Mouse (Mus musculus): ENCODE data around the gene Irgm2. TPM values are rescaled to one million over a fixed set of nuclear protein-coding genes. Genes with fewer than 3 reads are reported as not detected.
"Not testable (repeated sequence)": the region's sequence is repeated elsewhere in the genome, so short reads cannot be mapped to it uniquely, and the experiment has no call there.

The Irgm2 gene
- polyA plus RNA-seq, 1 experiment from 2014 or later: 1.3 TPM

GRCm38 (mm10) chr11:58179563-58179962 is 19.9 kb upstream of the Irgm2 start:
- Histone ChIP-seq H3K4me2 (ENCODE audit: low read length) (no peak overlapping the region), H3K4me1 (ENCODE audit: control insufficient read depth, insufficient read depth, low read length) (no peaks in the 10 kb centered on the region), H3K27me3 (ENCODE audit: control insufficient read depth, insufficient read depth, low read length) (no peaks in the 10 kb centered on the region), H3K36me3 (ENCODE audit: control insufficient read depth, insufficient read depth, low read length) (peaks cover 47% of the 10 kb centered on the region), H3K9ac (replicated peaks; ENCODE audit: low read length) (no peak overlapping the region), H3K9me3 (ENCODE audit: control insufficient read depth, low read length) (no peaks in the 10 kb centered on the region), H3K27ac (replicated peaks; ENCODE audit: low read depth, low read length) (no peak overlapping the region), H3K4me3 (replicated peaks; ENCODE audit: low read depth, low read length) (no peak overlapping the region)
- ATAC-seq (ENCODE audit: low FRiP score, low TSS enrichment) (no peak), DNase-seq (peak; percentile 86)
- 27% methylated on average over 3 of the region's 3 CpGs for WGBS

GRCm38 (mm10) chr11:58179986-58180385 is 19.4 kb upstream of the Irgm2 start:
- H3K9me3 ChIP-seq (ENCODE audit: control insufficient read depth, low read length); H3K9ac ChIP-seq (replicated peaks; ENCODE audit: low read length); H3K4me3 ChIP-seq (replicated peaks; ENCODE audit: low read depth, low read length); H3K4me1 ChIP-seq (ENCODE audit: control insufficient read depth, insufficient read depth, low read length); DNase-seq; ATAC-seq (ENCODE audit: low FRiP score, low TSS enrichment); H3K27ac ChIP-seq (replicated peaks; ENCODE audit: low read depth, low read length); H3K4me2 ChIP-seq (ENCODE audit: low read length); H3K27me3 ChIP-seq (ENCODE audit: control insufficient read depth, insufficient read depth, low read length): not testable (repeated sequence)
- peaks cover 43% of the 10 kb centered on the region for H3K36me3 ChIP-seq (ENCODE audit: control insufficient read depth, insufficient read depth, low read length)
- WGBS: 96% methylated on average over 6 of the region's 6 CpGs

GRCm38 (mm10) chr11:58180756-58181155 is 18.7 kb upstream of the Irgm2 start:
- H3K36me3 ChIP-seq (ENCODE audit: control insufficient read depth, insufficient read depth, low read length): peaks cover 36% of the 10 kb centered on the region
- DNase-seq (no peak), ATAC-seq (ENCODE audit: low FRiP score, low TSS enrichment) (no peak)
- no peaks in the 10 kb centered on the region for H3K27me3 ChIP-seq (ENCODE audit: control insufficient read depth, insufficient read depth, low read length)
- 89% methylated on average over 7 of the region's 7 CpGs for WGBS
- no peak overlapping the region for H3K9ac ChIP-seq (replicated peaks; ENCODE audit: low read length)
- no peaks in the 10 kb centered on the region for H3K9me3 ChIP-seq (ENCODE audit: control insufficient read depth, low read length)
- H3K4me2 ChIP-seq (ENCODE audit: low read length): no peak overlapping the region
- no peak overlapping the region for H3K4me3 ChIP-seq (replicated peaks; ENCODE audit: low read depth, low read length)
- no peak overlapping the region for H3K27ac ChIP-seq (replicated peaks; ENCODE audit: low read depth, low read length)
- H3K4me1 ChIP-seq (ENCODE audit: control insufficient read depth, insufficient read depth, low read length): no peaks in the 10 kb centered on the region

GRCm38 (mm10) chr11:58183579-58183978 is 15.8 kb upstream of the Irgm2 start:
- H3K9me3 ChIP-seq (ENCODE audit: control insufficient read depth, low read length): no peaks in the 10 kb centered on the region
- no peak overlapping the region for H3K27ac ChIP-seq (replicated peaks; ENCODE audit: low read depth, low read length)
- H3K36me3 ChIP-seq (ENCODE audit: control insufficient read depth, insufficient read depth, low read length): peaks cover 10% of the 10 kb centered on the region; the same call in 1 of the 2 replicates
- no peak for DNase-seq
- ATAC-seq (ENCODE audit: low FRiP score, low TSS enrichment): no peak
- 96% methylated on average over 3 of the region's 3 CpGs for WGBS
- no peaks in the 10 kb centered on the region for H3K4me1 ChIP-seq (ENCODE audit: control insufficient read depth, insufficient read depth, low read length)
- H3K4me3 ChIP-seq (replicated peaks; ENCODE audit: low read depth, low read length): no peak overlapping the region
- no peak overlapping the region for H3K4me2 ChIP-seq (ENCODE audit: low read length)
- no peaks in the 10 kb centered on the region for H3K27me3 ChIP-seq (ENCODE audit: control insufficient read depth, insufficient read depth, low read length)
- no peak overlapping the region for H3K9ac ChIP-seq (replicated peaks; ENCODE audit: low read length)

- Histone ChIP-seq H3K9me3 (ENCODE audit: control insufficient read depth, low read length) (no peaks in the 10 kb centered on the region), H3K4me2 (ENCODE audit: low read length) (no peak overlapping the region), H3K27ac (replicated peaks; ENCODE audit: low read depth, low read length) (no peak overlapping the region), H3K4me1 (ENCODE audit: control insufficient read depth, insufficient read depth, low read length) (no peaks in the 10 kb centered on the region), H3K36me3 (ENCODE audit: control insufficient read depth, insufficient read depth, low read length) (no peaks in the 10 kb centered on the region), H3K4me3 (replicated peaks; ENCODE audit: low read depth, low read length) (no peak overlapping the region), H3K9ac (replicated peaks; ENCODE audit: low read length) (no peak overlapping the region), H3K27me3 (ENCODE audit: control insufficient read depth, insufficient read depth, low read length) (no peaks in the 10 kb centered on the region)
- ATAC-seq (ENCODE audit: low FRiP score, low TSS enrichment) (no peak), DNase-seq (no peak)
- WGBS: 94% methylated on average over 6 of the region's 6 CpGs
These were observed 9.7 kb upstream of the Irgm2 start for GRCm38 (mm10) chr11:58189675-58190074.

- DNase-seq: no peak
- Histone ChIP-seq H3K9ac (replicated peaks; ENCODE audit: low read length) (no peak overlapping the region), H3K4me3 (replicated peaks; ENCODE audit: low read depth, low read length) (no peak overlapping the region), H3K27ac (replicated peaks; ENCODE audit: low read depth, low read length) (no peak overlapping the region), H3K9me3 (ENCODE audit: control insufficient read depth, low read length) (no peaks in the 10 kb centered on the region), H3K36me3 (ENCODE audit: control insufficient read depth, insufficient read depth, low read length) (no peaks in the 10 kb centered on the region), H3K4me2 (ENCODE audit: low read length) (no peak overlapping the region), H3K27me3 (ENCODE audit: control insufficient read depth, insufficient read depth, low read length) (no peaks in the 10 kb centered on the region), H3K4me1 (ENCODE audit: control insufficient read depth, insufficient read depth, low read length) (no peaks in the 10 kb centered on the region)
- no peak for ATAC-seq (ENCODE audit: low FRiP score, low TSS enrichment)
- WGBS: 81% methylated on average over 3 of the region's 3 CpGs
These were observed 6.1 kb upstream of the Irgm2 start for GRCm38 (mm10) chr11:58193326-58193725.

- H3K4me2 ChIP-seq (ENCODE audit: low read length): no peak overlapping the region
- no peaks in the 10 kb centered on the region for H3K36me3 ChIP-seq (ENCODE audit: control insufficient read depth, insufficient read depth, low read length)
- DNase-seq: no peak
- H3K9me3 ChIP-seq (ENCODE audit: control insufficient read depth, low read length): no peaks in the 10 kb centered on the region
- 42% methylated on average over 4 of the region's 4 CpGs for WGBS
- 0 out of 2 replicates have a peak, but pooled peaks cover under 1% of the 10 kb centered on the region for H3K4me1 ChIP-seq (ENCODE audit: control insufficient read depth, insufficient read depth, low read length)
- ATAC-seq (ENCODE audit: low FRiP score, low TSS enrichment): no peak
- H3K9ac ChIP-seq (replicated peaks; ENCODE audit: low read length): no peak overlapping the region
- no peaks in the 10 kb centered on the region for H3K27me3 ChIP-seq (ENCODE audit: control insufficient read depth, insufficient read depth, low read length)
- H3K4me3 ChIP-seq (replicated peaks; ENCODE audit: low read depth, low read length): no peak overlapping the region
- H3K27ac ChIP-seq (replicated peaks; ENCODE audit: low read depth, low read length): no peak overlapping the region
These were observed 5.4 kb upstream of the Irgm2 start for GRCm38 (mm10) chr11:58193860-58194520.

- H3K27me3 ChIP-seq (ENCODE audit: control insufficient read depth, insufficient read depth, low read length): no peaks in the 10 kb centered on the region
- peak overlapping the region; percentile 50; the same call in 1 of the 2 replicates for H3K4me2 ChIP-seq (ENCODE audit: low read length)
- no peak overlapping the region for H3K4me3 ChIP-seq (replicated peaks; ENCODE audit: low read depth, low read length)
- H3K27ac ChIP-seq (replicated peaks; ENCODE audit: low read depth, low read length): no peak overlapping the region
- ATAC-seq (ENCODE audit: low FRiP score, low TSS enrichment) (no peak), DNase-seq (no peak)
- no peak overlapping the region for H3K9ac ChIP-seq (replicated peaks; ENCODE audit: low read length)
- WGBS: 90% methylated on average over 4 of the region's 4 CpGs
- no peaks in the 10 kb centered on the region for H3K9me3 ChIP-seq (ENCODE audit: control insufficient read depth, low read length)
- no peaks in the 10 kb centered on the region for H3K36me3 ChIP-seq (ENCODE audit: control insufficient read depth, insufficient read depth, low read length)
- H3K4me1 ChIP-seq (ENCODE audit: control insufficient read depth, insufficient read depth, low read length): 0 out of 2 replicates have a peak, but pooled peaks cover 3% of the 10 kb centered on the region
These were observed 755 bp upstream of the Irgm2 start for GRCm38 (mm10) chr11:58198663-58199062.

- Histone ChIP-seq H3K9ac (replicated peaks; ENCODE audit: low read length) (no peak overlapping the region), H3K4me1 (ENCODE audit: control insufficient read depth, insufficient read depth, low read length) (0 out of 2 replicates have a peak, but pooled peaks cover 3% of the 10 kb centered on the region), H3K4me3 (replicated peaks; ENCODE audit: low read depth, low read length) (no peak overlapping the region), H3K9me3 (ENCODE audit: control insufficient read depth, low read length) (no peaks in the 10 kb centered on the region), H3K27ac (replicated peaks; ENCODE audit: low read depth, low read length) (no peak overlapping the region), H3K36me3 (ENCODE audit: control insufficient read depth, insufficient read depth, low read length) (no peaks in the 10 kb centered on the region), H3K4me2 (ENCODE audit: low read length) (no peak overlapping the region), H3K27me3 (ENCODE audit: control insufficient read depth, insufficient read depth, low read length) (no peaks in the 10 kb centered on the region)
- no peak for DNase-seq
- ATAC-seq (ENCODE audit: low FRiP score, low TSS enrichment): no peak
- 88% methylated on average over 4 of the region's 4 CpGs for WGBS
These were observed 808 bp downstream of the Irgm2 start for GRCm38 (mm10) chr11:58200226-58200625.
